Mouse (Mus musculus) lung, adult 2 months (tissue): ENCODE measurements at regions not wholly inside any gene's neighbourhood (a gene's known extent, or its start where the extent isn't known, plus 50 kb on each side); places are given as distances from the start of the nearest gene placed in this dataset.

ENCODE experiments used
- DNase-seq: peaks from one replicate; pipeline ENCODE4 v3.0.0; 2022
- H3K4me1 ChIP-seq: fragments of 200-500 bp; 2 replicates; pipeline ENCODE4 v1.6.1; 2011; ENCODE audit warnings: low read length; ENCODE audit not compliant: control insufficient read depth, insufficient read depth
- H3K4me3 ChIP-seq: fragments of 200-500 bp; replicated peaks from 2 replicates; pipeline ENCODE3; 2011; ENCODE audit warnings: low read depth, mild to moderate bottlenecking, control low read depth, low read length; ENCODE audit errors: extremely low read depth
- CTCF ChIP-seq: fragments of 200-500 bp; IDR thresholded peaks from 2 replicates; pipeline ENCODE4 v1.5.1; 2011; ENCODE audit warnings: mild to moderate bottlenecking, low read length, control low read depth; ENCODE audit not compliant: insufficient read depth
- POLR2A ChIP-seq: fragments of 200-500 bp; IDR thresholded peaks from 2 replicates; pipeline ENCODE4 v1.6.1; 2011; ENCODE audit warnings: low read depth, mild to moderate bottlenecking, control low read depth, low read length, borderline replicate concordance; ENCODE audit errors: extremely low read depth
- WGBS: fragments of 180-500 bp; shearing (Covaris S2); methylation state at CpG from one replicate; pipeline ENCODE4 v1.1.7; 2018; 5-methylcytosine and 5-hydroxymethylcytosine counted together

- 48% methylated on average over 6 of the region's 6 CpGs for WGBS
- TF ChIP-seq CTCF: no peak
- H3K4me3 ChIP-seq: no peak overlapping the region
- no peak for DNase-seq
- H3K4me1 ChIP-seq: no peaks in the 10 kb centered on the region
Observed at GRCm38 (mm10) chr14:60439106-60439505, 66.0 kb downstream of the Amer2 start.

- DNase-seq: no peak
- WGBS: 58% methylated on average over 7 of the region's 7 CpGs
- TF ChIP-seq POLR2A (no peak), CTCF (no peak)
Observed at GRCm38 (mm10) chr14:60443821-60444551, 70.9 kb downstream of the Amer2 start.

GRCm38 (mm10) chr14:60444552-60444937, 71.5 kb downstream of the Amer2 start:
- no peak overlapping the region for H3K4me3 ChIP-seq
- H3K4me1 ChIP-seq: no peaks in the 10 kb centered on the region; the same call in 1 of the 2 replicates
- TF ChIP-seq CTCF (no peak), POLR2A (no peak)
- 34% methylated on average over 3 of the region's 3 CpGs for WGBS
- DNase-seq: no peak

More at GRCm38 (mm10) chr14:60443821-60444551, 70.9 kb downstream of the Amer2 start:
- Histone ChIP-seq H3K4me1 (no peaks in the 10 kb centered on the region; the same call in 1 of the 2 replicates), H3K4me3 (no peak overlapping the region)

GRCm38 (mm10) chr14:60446037-60446436, 73.0 kb downstream of the Amer2 start:
- no peak overlapping the region for H3K4me3 ChIP-seq
- 80% methylated on average over 6 of the region's 6 CpGs for WGBS
- no peak for DNase-seq
- no peak for TF ChIP-seq CTCF
- no peak for TF ChIP-seq POLR2A
- no peaks in the 10 kb centered on the region; the same call in 1 of the 2 replicates for H3K4me1 ChIP-seq

GRCm38 (mm10) chr14:60451216-60451615, 78.2 kb downstream of the Amer2 start:
- DNase-seq: no peak
- 84% methylated on average over 9 of the region's 9 CpGs for WGBS
- no peaks in the 10 kb centered on the region for H3K4me1 ChIP-seq
- no peak overlapping the region for H3K4me3 ChIP-seq
- TF ChIP-seq CTCF (no peak), POLR2A (no peak)

- no peak for DNase-seq
- H3K4me1 ChIP-seq: no peaks in the 10 kb centered on the region
- no peak for TF ChIP-seq CTCF
- TF ChIP-seq POLR2A: no peak
- H3K4me3 ChIP-seq: no peak overlapping the region
- WGBS: 79% methylated on average over 7 of the region's 7 CpGs
Observed at GRCm38 (mm10) chr14:60451684-60452083, 78.6 kb downstream of the Amer2 start.

- DNase-seq: no peak
- TF ChIP-seq POLR2A: no peak
- no peak for TF ChIP-seq CTCF
- Histone ChIP-seq H3K4me3 (no peak overlapping the region), H3K4me1 (no peaks in the 10 kb centered on the region)
- WGBS: 56% methylated on average over 9 of the region's 9 CpGs
Observed at GRCm38 (mm10) chr14:60456767-60457166, 83.7 kb downstream of the Amer2 start.

GRCm38 (mm10) chr14:60484996-60485888, 112.2 kb downstream of the Amer2 start:
- TF ChIP-seq CTCF (no peak), POLR2A (no peak)
- under 1% methylated on average over 38 of the region's 38 CpGs for WGBS
- peak; percentile 15 for DNase-seq
- peaks cover 8% of the 10 kb centered on the region for H3K4me1 ChIP-seq
- H3K4me3 ChIP-seq: peak overlapping the region; percentile 15

GRCm38 (mm10) chr14:60485889-60486274, 112.8 kb downstream of the Amer2 start:
- no peak for DNase-seq
- TF ChIP-seq CTCF (no peak), POLR2A (no peak)
- Histone ChIP-seq H3K4me1 (peaks cover 8% of the 10 kb centered on the region), H3K4me3 (no peak overlapping the region)
- 1% methylated on average over 5 of the region's 5 CpGs for whole genome bisulfite sequencing
